Mouse (Mus musculus) limb, embryonic 15.5 days (tissue): ENCODE measurements around the gene Snx25. TPM values are rescaled to one million over a fixed set of nuclear protein-coding genes. Genes with fewer than 3 reads are reported as not detected.
A peak's percentile ranks its signal among the peaks of the same experiment; 100 is the strongest.
"Not testable (repeated sequence)": the region's sequence is repeated elsewhere in the genome, so short reads cannot be mapped to it uniquely, and the experiment has no call there.

ENCODE experiments used
- ATAC-seq: fragments of 200-750 bp; cut with Nextera tagmentation; 2 replicates; pipeline ENCODE4 v1.8.0; 2017; ENCODE audit warnings: low read depth, moderate TSS enrichment; ENCODE audit not compliant: insufficient number of reproducible peaks, low FRiP score, low TSS enrichment
- H3K27ac ChIP-seq: fragments of 300-500 bp; sonication (generic); 2 replicates; pipeline ENCODE4 v1.5.1; 2015; ENCODE audit warnings: moderate library complexity, mild to moderate bottlenecking, inconsistent platforms
- H3K27me3 ChIP-seq: fragments of 300-500 bp; sonication (generic); 2 replicates; pipeline ENCODE4 v1.6.1; 2015; ENCODE audit warnings: inconsistent platforms
- H3K36me3 ChIP-seq: fragments of 300-500 bp; sonication (generic); 2 replicates; pipeline ENCODE4 v1.6.1; 2015; ENCODE audit warnings: inconsistent platforms
- H3K4me1 ChIP-seq: fragments of 300-500 bp; sonication (generic); 2 replicates; pipeline ENCODE4 v1.6.1; 2015; ENCODE audit warnings: inconsistent platforms
- H3K4me2 ChIP-seq: fragments of 300-500 bp; sonication (generic); 2 replicates; pipeline ENCODE4 v1.6.1; 2015; ENCODE audit warnings: mild to moderate bottlenecking, inconsistent platforms
- H3K4me3 ChIP-seq: fragments of 300-500 bp; sonication (generic); 2 replicates; pipeline ENCODE4 v1.5.1; 2015; ENCODE audit warnings: mild to moderate bottlenecking, inconsistent platforms
- H3K9ac ChIP-seq: fragments of 300-500 bp; sonication (generic); 2 replicates; pipeline ENCODE4 v1.6.1; 2015; ENCODE audit warnings: inconsistent platforms
- H3K9me3 ChIP-seq: fragments of 300-500 bp; sonication (generic); 2 replicates; pipeline ENCODE4 v1.6.1; 2016; ENCODE audit warnings: inconsistent platforms
- WGBS: fragments of 180-500 bp; shearing (Covaris S2); methylation state at CpG from one replicate; pipeline ENCODE4 v1.1.7; 2015; 5-methylcytosine and 5-hydroxymethylcytosine counted together
- polyA plus RNA-seq: library from polyadenylated mRNA; unstranded; fragments of >200 nt; fragmentation: Nextera tagmentation; extraction: Ambion mirVana; gene quantifications from 2 replicates; pipeline ENCODE4 v1.2.1, GENCODE M21; 2015

Snx25 gene
- polyA plus RNA-seq, 1 experiment from 2014 or later = 6.1 TPM

DNA sequence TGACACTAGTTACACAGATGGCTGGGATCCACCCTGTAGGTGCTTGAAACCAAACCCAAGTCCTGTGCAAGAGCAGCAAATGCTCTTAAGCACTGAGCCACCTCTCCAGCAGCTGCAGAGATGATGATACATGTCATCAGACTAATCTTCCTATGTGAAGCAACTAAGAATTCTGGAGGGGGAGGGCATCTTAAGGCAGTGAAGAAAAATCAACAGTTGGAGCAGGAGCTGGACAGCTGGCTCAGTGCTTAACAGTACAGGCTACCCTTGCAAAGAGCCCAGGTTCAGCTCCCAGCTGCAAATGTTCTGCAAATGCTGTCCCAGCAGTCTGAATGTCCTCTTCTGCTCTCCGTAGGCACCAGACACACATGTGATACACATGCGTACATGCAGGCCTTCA lies 29.5 kb downstream of the Snx25 start:
- H3K36me3 ChIP-seq = 0 out of 2 replicates have a peak, but pooled peaks cover 4% of the 10 kb centered on the region
- H3K27ac ChIP-seq = no peak overlapping the region
- WGBS = 91% methylated on average over 2 of the region's 2 CpGs
- H3K4me1 ChIP-seq = no peaks in the 10 kb centered on the region
- peak; percentile 44; the same call in 1 of the 2 replicates for ATAC-seq
- no peak overlapping the region for H3K4me3 ChIP-seq
- H3K27me3 ChIP-seq = no peaks in the 10 kb centered on the region
- no peaks in the 10 kb centered on the region for H3K9me3 ChIP-seq
- H3K9ac ChIP-seq = no peak overlapping the region
- no peak overlapping the region for H3K4me2 ChIP-seq

DNA sequence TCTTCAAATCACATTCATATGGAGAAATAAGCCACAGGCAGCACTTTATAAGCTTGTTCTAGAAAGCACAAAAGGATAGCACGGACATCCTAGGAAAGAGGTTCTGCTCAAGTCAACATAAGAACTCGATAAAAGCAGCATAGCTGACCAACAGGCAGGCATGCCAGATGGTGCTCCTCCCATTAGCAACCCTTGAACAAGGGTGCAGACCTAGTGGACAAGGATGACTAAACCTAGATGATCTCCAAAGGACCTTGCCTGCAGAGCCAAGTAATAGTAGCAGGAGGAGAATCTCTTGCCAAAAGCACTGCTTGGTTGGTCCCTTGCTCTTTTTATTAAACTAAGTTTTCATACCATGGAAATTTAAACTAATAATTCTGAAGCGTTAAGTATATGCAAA lies 32.8 kb downstream of the Snx25 start:
- WGBS = 94% methylated on average over 3 of the region's 3 CpGs
- ATAC-seq = no peak
- Histone ChIP-seq H3K9ac (no peak overlapping the region), H3K4me1 (no peaks in the 10 kb centered on the region), H3K4me3 (no peak overlapping the region), H3K27ac (no peak overlapping the region), H3K36me3 (peaks cover 10% of the 10 kb centered on the region; the same call in 1 of the 2 replicates), H3K9me3 (no peaks in the 10 kb centered on the region), H3K27me3 (no peaks in the 10 kb centered on the region), H3K4me2 (no peak overlapping the region)

DNA sequence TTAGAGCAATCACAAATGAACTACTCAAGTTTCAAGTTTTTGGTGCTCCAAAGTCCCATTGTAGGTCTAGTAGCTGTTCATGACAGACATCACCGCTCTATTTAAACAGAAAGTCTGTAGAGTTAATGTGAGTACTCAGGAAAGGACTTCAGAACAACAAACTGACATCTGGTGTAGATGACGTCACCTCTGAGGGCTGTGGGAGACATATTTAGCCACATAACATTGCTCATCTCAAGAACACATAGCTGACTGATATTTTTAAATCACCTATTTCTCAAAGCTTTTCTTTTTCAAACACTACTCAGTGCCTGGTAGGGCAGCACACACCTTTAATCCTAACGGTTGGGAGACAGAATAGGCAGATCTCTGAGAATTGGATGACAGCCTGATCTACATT lies 34.8 kb downstream of the Snx25 start:
- no peak for ATAC-seq
- Histone ChIP-seq H3K9ac (no peak overlapping the region), H3K9me3 (no peaks in the 10 kb centered on the region), H3K4me3 (no peak overlapping the region), H3K27ac (no peak overlapping the region), H3K4me2 (no peak overlapping the region), H3K4me1 (no peaks in the 10 kb centered on the region), H3K36me3 (peaks cover 6% of the 10 kb centered on the region; the same call in 1 of the 2 replicates), H3K27me3 (no peaks in the 10 kb centered on the region)
- WGBS = 85% methylated on average over 3 of the region's 3 CpGs

DNA sequence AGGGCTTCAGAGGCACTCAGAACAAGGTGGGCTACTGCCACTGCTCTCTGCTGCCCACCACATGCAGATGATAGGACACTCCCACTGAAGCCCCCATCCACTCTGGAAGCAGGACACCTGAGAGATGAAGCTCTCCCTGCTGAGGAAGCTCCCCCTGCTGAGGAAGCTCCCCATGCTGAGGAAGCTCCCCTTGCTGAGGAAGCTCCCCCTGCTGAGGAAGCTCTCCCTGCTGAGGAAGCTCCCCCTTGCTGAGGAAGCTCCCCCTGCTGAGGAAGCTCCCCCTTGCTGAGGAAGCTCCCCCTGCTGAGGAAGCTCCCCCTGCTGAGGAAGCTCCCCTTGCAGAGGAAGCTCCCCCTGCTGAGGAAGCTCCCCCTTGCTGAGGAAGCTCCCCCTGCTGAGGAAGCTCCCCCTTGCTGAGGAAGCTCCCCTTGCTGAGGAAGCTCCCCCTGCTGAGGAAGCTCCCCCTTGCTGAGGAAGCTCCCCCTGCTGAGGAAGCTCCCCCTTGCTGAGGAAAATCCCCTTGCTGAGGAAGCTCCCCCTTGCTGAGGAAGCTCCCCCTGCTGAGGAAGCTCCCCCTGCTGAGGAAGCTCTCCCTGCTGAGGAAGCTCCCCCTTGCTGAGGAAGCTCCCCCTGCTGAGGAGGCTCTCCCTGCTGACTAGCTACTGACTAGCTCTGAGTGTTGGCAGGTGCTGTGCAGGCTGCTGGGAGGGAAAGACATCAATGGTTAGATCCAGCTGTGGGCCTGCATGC lies 38.4 kb downstream of the Snx25 start:
- H3K4me3 ChIP-seq, H3K9me3 ChIP-seq, H3K27ac ChIP-seq, ATAC-seq, H3K36me3 ChIP-seq, H3K4me1 ChIP-seq, H3K9ac ChIP-seq, H3K27me3 ChIP-seq, H3K4me2 ChIP-seq: not testable (repeated sequence)

DNA sequence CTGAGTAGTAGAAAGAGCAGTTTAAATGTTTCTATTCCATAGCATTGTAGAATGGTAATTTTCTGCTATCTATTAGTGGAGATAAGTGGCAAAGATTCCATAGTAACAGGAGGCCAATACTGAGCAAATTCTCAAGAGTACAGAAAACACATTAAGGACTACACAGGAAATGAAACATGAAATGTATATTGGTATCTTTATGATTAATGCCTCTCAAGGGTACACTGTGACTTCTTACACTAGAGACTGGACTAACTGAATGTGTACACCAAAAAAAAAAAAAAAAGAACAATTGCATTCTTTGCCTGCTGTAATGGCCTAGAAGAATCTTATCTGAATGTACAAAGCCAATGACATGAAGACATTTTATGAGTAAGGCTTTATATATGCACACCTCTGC lies 44.3 kb downstream of the Snx25 start:
- Histone ChIP-seq H3K27me3 (no peaks in the 10 kb centered on the region), H3K4me3 (no peak overlapping the region), H3K9me3 (no peaks in the 10 kb centered on the region), H3K4me1 (no peaks in the 10 kb centered on the region), H3K9ac (no peak overlapping the region), H3K27ac (no peak overlapping the region), H3K4me2 (no peak overlapping the region), H3K36me3 (0 out of 2 replicates have a peak, but pooled peaks cover 11% of the 10 kb centered on the region)
- no peak for ATAC-seq

DNA sequence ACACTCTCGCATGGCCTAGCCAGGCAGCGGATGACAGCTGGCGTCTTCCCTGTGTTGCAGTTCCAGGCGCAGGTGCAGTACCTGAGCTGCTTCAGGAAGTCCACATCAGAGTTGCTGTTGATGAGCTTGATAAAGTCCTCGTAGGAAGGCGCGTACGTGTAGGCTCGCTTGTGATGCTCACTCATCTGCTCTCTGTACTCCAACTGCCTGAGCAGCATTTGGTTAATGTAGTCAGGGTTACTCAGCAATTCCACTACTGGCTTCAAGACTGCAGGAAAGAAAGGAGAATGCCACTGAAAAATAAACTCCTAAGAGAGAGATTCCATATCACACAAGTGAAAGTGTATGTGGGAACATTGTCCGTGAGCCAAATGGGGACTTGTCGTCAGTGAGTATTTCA lies 48.5 kb downstream of the Snx25 start:
- no peaks in the 10 kb centered on the region for H3K9me3 ChIP-seq
- H3K4me2 ChIP-seq = no peak overlapping the region
- no peak for ATAC-seq
- no peak overlapping the region for H3K4me3 ChIP-seq
- 92% methylated on average over 11 of the region's 11 CpGs for WGBS
- H3K9ac ChIP-seq = no peak overlapping the region
- H3K27ac ChIP-seq = no peak overlapping the region
- no peaks in the 10 kb centered on the region for H3K4me1 ChIP-seq
- peaks cover 31% of the 10 kb centered on the region for H3K36me3 ChIP-seq
- H3K27me3 ChIP-seq = no peaks in the 10 kb centered on the region

DNA sequence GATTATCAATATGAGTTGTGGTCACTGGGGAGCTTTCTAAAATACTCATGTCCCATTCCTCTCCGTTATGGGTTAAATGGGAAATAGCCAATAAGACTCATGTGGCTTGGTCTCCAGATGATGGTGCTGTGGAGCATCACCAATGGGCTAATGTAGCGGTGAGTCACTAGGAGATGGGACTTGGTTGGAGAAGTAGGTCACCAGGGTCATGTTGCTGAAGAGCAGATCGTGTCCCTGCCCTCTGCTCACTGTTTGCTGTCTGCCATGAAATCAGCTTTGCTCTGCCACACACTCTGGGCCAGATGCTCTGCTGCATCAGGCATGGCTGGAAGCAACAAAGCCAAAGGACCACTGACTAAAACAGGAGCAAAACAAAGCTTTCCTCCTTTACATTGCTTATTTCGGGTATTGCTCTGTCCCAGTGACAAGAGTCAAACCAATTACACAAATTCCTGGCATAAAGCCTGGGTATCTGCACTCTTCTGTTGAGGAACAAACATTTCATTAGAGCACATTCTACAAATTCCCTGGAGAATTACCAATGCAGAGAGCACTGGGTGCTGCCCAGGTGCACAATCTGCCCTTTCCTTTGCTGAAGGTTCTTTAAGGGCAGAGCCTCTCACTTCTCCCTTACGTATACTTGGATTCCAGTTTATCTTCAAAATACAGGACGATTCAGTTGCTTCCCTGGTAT lies 59.1 kb downstream of the Snx25 start:
- Histone ChIP-seq H3K9ac (no peak overlapping the region), H3K9me3 (no peaks in the 10 kb centered on the region), H3K4me1 (no peaks in the 10 kb centered on the region), H3K4me3 (no peak overlapping the region), H3K27ac (no peak overlapping the region), H3K27me3 (no peaks in the 10 kb centered on the region), H3K36me3 (peaks cover 12% of the 10 kb centered on the region; the same call in 1 of the 2 replicates), H3K4me2 (no peak overlapping the region)
- no peak for ATAC-seq
- WGBS = 83% methylated on average over 6 of the region's 6 CpGs

DNA sequence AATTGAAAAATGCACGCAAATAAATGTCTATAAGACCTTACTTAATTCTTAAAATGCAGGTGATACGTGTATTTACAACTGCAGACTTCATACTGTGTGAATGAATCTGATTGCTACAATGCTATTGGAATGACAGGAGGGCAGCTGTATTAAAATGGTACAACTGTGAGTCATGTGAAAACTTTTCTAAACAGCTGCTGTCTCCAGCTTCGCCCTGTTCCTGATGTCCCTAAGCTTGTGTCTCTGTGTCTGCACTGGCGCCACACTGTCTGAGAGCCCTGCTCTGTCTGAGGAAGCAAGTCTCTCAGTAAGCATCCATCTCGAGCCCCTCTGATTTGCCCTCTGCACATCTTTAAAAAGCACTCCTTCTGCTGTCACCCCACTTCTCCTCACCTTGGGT lies 68.8 kb downstream of the Snx25 start:
- WGBS = 66% methylated on average over 5 of the region's 5 CpGs
- Histone ChIP-seq H3K4me1 (no peaks in the 10 kb centered on the region), H3K9me3 (no peaks in the 10 kb centered on the region), H3K36me3 (peaks cover 4% of the 10 kb centered on the region; the same call in 1 of the 2 replicates), H3K27me3 (no peaks in the 10 kb centered on the region), H3K27ac (no peak overlapping the region), H3K9ac (no peak overlapping the region), H3K4me2 (no peak overlapping the region), H3K4me3 (no peak overlapping the region)
- ATAC-seq = 0 out of 2 replicates have a peak, but pooled peaks have one; percentile 24

DNA sequence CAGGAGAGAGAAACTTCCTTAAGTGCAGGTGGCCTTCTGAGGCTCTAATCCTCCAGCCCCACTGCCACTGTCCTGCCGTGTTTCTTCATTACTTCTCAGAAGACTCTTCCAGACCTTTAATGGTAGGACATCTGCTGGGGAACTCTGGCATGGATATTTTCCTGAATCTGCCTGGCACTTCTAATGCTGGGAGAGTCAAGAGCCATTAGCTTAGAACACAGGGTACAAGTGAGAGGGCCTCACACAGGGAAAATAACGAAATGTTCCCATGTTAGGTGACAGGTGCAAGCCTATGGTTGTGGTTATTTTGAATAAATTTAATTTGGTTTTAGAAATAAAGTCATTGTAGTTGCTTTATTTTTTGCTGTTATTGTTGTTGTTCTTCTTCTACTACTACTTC lies 70.9 kb downstream of the Snx25 start:
- no peak overlapping the region for H3K9ac ChIP-seq
- no peak for ATAC-seq
- WGBS = 77% methylated on average over 2 of the region's 2 CpGs
- H3K36me3 ChIP-seq = peaks cover 4% of the 10 kb centered on the region; the same call in 1 of the 2 replicates
- no peaks in the 10 kb centered on the region for H3K9me3 ChIP-seq
- no peak overlapping the region for H3K4me2 ChIP-seq
- H3K4me3 ChIP-seq = no peak overlapping the region
- H3K27me3 ChIP-seq = no peaks in the 10 kb centered on the region
- no peak overlapping the region for H3K27ac ChIP-seq
- no peaks in the 10 kb centered on the region for H3K4me1 ChIP-seq

DNA sequence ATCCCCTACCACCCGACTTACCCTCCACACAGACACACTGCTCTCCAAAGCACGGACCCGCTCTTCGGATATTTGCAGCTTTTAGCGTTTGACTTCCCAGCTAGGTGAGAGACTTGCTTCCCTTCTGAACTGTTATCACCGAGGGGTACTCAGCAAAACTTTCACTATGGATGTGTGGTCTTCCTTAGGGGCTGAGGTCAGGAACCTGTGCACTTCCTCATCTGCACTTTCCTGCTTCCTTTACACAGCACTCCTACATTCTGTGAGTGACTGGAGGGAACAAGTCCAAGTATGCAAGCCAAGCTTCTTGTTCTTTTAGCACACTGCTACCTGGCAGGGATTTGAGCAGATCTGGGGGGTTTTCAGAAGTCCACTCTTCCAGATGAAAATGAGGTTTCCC lies 73.1 kb downstream of the Snx25 start:
- H3K36me3 ChIP-seq = peaks cover 4% of the 10 kb centered on the region; the same call in 1 of the 2 replicates
- no peaks in the 10 kb centered on the region for H3K27me3 ChIP-seq
- WGBS = 84% methylated on average over 6 of the region's 6 CpGs
- no peaks in the 10 kb centered on the region for H3K9me3 ChIP-seq
- no peak overlapping the region for H3K4me2 ChIP-seq
- no peak for ATAC-seq
- H3K4me1 ChIP-seq = no peaks in the 10 kb centered on the region
- H3K27ac ChIP-seq = no peak overlapping the region
- H3K9ac ChIP-seq = no peak overlapping the region
- no peak overlapping the region for H3K4me3 ChIP-seq

DNA sequence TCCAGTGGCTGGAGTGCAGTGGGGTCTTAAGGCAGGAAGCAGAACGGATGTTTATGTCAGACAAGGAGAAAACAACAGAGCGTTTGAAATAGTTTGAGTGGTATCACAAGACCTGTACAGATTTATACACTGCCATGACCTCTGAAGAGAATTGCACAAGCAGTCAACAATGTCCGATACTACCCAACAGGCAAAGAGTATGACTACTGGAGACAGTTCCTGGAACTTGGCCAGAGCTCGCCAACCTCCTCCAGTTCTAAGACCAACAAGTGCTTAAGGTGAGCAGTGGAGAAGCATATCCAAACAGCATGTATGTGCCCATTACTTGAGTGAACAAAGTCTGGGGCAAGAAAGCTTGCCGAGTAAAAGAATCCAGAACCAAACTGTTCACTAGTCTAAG lies 76.7 kb downstream of the Snx25 start:
- Histone ChIP-seq H3K9ac (no peak overlapping the region), H3K27ac (no peak overlapping the region), H3K4me3 (no peak overlapping the region), H3K36me3 (peaks cover 14% of the 10 kb centered on the region), H3K4me2 (no peak overlapping the region), H3K27me3 (no peaks in the 10 kb centered on the region), H3K9me3 (no peaks in the 10 kb centered on the region), H3K4me1 (no peaks in the 10 kb centered on the region)
- ATAC-seq = no peak
- WGBS = 93% methylated on average over 5 of the region's 5 CpGs

DNA sequence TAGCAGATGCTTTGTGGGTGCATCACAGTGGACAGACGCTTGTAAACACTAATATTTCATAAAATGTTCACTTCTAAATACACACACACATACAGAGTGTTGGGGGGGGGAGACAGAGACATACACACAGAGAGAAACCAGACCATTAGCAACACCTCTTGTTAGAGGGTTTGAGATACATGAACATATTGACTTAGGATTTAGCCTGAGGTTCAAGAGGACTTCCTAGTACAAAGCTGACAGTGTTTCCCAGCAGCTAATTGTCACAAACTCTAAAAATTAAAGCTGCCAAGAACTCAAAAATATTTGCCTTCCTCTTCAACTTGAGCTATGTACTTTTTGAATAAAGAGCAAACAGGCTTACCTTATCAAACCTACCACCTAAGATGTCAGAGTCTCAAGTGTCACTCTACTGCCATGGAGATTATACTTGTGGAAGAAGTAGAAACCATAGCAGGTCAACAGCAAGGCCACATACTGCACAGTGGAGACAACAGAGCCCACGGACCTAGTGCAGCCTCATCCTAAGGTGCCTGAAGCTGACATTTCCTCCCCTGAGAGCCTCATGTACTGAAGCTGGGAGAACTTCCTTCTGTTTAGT lies 78.3 kb downstream of the Snx25 start:
- no peak overlapping the region for H3K9ac ChIP-seq
- H3K4me3 ChIP-seq = no peak overlapping the region
- H3K9me3 ChIP-seq = no peaks in the 10 kb centered on the region
- 81% methylated on average over 2 of the region's 2 CpGs for WGBS
- no peaks in the 10 kb centered on the region for H3K27me3 ChIP-seq
- ATAC-seq = no peak
- no peaks in the 10 kb centered on the region for H3K4me1 ChIP-seq
- H3K36me3 ChIP-seq = peaks cover 10% of the 10 kb centered on the region; the same call in 1 of the 2 replicates
- H3K4me2 ChIP-seq = no peak overlapping the region
- H3K27ac ChIP-seq = no peak overlapping the region
